Mouse (Mus musculus): Measurements from ENCODE around the gene Mrvi1.
"Not testable (repeated sequence)": the region's sequence is repeated elsewhere in the genome, so short reads cannot be mapped to it uniquely, and the experiment has no call there.

The Mrvi1 gene

DNA sequence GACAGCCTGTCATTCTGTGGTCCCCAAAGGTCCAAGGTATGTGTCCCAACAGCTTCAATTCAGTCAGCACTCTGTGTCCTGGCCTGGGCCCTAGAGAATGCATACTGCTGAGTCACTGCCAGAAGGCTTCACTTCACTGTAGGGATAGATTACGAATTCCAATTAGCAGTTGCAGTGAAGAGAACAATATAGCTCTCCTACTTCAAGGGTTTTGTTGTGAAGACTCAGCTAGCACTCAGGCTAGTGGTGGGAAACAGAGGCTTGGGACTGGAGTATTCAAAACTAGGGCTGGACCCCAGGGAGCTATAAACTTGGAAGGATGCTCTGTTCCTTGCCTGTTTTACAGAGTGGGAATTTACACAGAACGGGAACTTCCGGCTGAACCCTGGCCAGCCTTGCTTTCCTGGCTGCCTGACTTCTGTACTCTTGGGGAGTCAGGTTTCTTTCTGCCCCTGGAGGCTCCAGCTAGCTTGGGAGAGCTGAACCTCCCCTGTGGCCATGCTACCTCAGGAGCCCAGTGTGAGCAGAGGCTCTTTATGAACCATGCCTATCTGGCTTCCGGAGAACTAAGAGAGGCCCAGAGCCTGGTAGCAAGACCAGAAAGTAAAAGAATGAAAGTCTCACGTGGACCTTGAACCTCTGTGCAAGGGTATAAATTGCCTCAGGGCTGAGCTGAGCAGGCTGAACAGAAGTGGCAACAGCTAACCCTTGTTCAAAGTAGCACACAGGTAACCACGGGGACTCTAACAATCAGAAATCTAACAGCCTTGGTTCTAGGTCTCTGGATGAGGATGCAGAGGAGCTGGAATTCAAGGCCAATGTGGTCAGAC lies 40.3 kb downstream of the Mrvi1 start:
- DNase-seq (ENCODE audit: low read depth, low spot score) = peak; percentile 45

DNA sequence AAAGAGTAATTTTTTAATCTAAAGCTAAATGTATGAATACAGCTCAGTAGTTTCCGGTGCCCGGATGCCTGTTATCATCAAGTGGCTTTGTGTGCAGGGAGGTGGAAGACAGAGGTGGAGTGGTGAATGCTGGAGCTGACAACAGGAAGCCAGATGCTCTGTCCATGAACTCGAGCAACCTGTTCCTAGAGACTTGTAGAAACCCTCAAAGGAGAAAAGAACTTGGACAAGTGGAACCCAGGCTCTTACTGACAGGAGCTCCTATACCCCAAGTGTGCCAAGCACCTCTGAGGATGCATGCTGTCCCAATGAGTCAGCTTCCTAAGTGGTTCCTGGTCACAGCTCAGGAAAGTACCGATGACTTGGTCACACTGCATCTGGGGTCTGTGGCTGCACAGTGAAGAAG lies 41.1 kb downstream of the Mrvi1 start:
- DNase-seq (ENCODE audit: low read depth, low spot score) = no peak

- no peak for DNase-seq (ENCODE audit: low read depth, low spot score)
These were observed 46.2 kb downstream of the Mrvi1 start for GRCm38 (mm10) chr7:110935815-110936762.

- no peak for DNase-seq (ENCODE audit: low read depth, low spot score)
These were observed 48.3 kb downstream of the Mrvi1 start for GRCm38 (mm10) chr7:110933999-110934398.

GRCm38 (mm10) chr7:110933329-110933728 lies 48.9 kb downstream of the Mrvi1 start:
- no peak for DNase-seq (ENCODE audit: low read depth, low spot score)

- peak; percentile 50 for DNase-seq (ENCODE audit: low read depth, low spot score)
These were observed 52.0 kb downstream of the Mrvi1 start for GRCm38 (mm10) chr7:110930118-110930854.

DNA sequence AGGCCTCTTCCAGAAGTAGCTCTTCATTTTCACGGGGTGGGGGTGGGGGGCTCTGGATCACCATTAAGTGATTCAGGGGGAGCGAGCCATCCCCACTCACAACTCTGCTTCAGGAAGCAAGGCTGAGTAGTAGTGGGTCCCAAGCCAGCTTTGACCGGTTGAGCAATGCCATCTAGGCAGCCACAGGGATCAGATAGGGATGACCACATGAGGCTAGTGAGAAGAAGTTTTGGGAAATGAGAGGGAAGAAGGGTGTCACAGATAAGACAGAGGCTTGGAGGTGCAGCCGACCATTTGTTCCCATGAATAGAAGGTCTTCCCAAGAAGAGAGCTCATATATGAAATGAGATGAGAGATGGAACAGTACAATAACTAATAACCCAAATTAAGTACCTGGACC lies 55.7 kb downstream of the Mrvi1 start:
- DNase-seq (ENCODE audit: low read depth, low spot score) = no peak

DNA sequence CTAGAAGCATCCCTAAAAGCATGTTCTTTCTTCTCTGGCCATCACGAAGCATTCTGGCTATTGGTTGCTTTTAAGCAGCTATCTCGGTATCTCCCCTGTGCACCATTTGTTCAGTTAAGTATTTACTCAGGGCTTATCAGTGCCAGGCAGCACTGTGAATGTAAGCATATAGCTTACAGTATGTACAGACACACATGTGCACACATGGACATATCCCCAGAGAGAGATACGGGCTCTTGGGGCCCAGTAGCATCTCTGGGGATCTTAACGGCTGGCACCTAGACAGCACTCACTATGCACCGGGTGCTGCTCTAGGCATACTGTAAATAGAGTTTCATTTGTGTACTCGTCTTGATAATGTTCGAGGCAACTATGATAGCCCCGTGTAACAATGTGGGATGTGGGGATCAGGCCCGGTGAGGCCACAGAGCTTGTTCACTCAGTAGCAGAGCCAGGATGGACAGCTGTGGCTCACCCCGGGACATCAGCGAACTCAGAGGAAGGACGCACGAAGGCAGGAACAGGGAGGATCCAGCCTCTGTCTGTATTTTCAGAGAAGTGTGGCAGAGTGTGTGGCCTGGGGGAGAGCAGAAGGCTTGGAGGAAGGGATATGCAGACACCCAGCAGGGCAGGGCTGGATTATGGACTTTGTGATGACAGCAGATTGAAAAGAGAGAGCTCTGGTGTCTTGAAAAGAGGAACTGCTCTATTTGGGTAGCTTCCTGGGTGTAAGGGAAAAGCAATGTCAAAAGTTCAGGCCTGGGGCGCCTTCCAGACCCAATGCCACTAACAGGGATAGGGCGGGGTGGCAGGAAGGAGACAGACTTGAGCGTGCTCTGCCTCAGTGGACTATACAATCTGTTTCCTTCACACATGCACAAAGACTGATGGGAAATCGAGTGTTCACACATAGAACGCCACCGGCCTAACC lies 61.7 kb downstream of the Mrvi1 start:
- DNase-seq (ENCODE audit: low read depth, low spot score) = peak; percentile 42

GRCm38 (mm10) chr7:110919721-110920120 lies 62.5 kb downstream of the Mrvi1 start:
- DNase-seq (ENCODE audit: low read depth, low spot score) = peak; percentile 24

GRCm38 (mm10) chr7:110915913-110916312 lies 66.3 kb downstream of the Mrvi1 start:
- peak; percentile 35 for DNase-seq (ENCODE audit: low read depth, low spot score)

GRCm38 (mm10) chr7:110914531-110914930 lies 67.7 kb downstream of the Mrvi1 start:
- peak; percentile 92 for DNase-seq (ENCODE audit: low read depth, low spot score)

DNA sequence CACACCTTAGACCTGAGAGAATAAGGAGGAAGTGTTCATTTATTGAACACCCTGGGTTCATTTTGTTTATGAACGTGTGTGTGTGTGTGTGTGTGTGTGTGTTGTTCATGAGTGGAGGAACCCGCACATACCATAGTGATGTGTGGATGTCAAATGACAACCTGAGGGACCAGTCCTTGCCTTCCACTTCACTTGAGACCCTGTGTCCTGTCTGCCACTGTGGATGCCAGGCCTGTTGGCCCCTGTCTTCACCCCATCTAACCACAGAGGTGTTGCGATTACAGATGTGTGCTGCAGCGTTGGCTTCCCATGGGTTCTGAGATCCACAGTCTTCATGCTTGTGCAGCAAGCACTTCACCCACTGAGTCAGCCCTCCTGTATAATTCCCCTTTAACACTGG lies 68.5 kb downstream of the Mrvi1 start:
- no peak for DNase-seq (ENCODE audit: low read depth, low spot score)

GRCm38 (mm10) chr7:110908209-110909144 lies 73.8 kb downstream of the Mrvi1 start:
- no peak for DNase-seq (ENCODE audit: low read depth, low spot score)

DNA sequence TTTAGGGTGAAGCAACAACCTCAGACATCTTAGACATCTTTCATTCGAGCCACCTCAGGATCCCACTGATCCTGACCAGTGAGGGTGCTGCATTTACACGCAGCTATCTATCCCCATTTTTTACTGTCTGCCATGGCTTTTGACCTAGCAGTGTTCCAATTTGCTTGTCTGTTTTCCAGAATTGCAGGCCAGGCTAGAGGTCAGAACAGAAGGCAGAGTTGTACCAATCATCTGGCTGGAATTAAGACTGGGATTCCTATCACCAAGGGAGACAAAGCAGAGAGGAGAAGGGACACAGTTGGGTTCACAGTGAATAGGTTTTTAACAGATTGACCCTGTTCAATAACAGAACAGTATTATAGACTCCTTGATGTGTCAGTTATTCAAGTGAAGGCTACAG lies 75.7 kb downstream of the Mrvi1 start:
- no peak for DNase-seq (ENCODE audit: low read depth, low spot score)

DNA sequence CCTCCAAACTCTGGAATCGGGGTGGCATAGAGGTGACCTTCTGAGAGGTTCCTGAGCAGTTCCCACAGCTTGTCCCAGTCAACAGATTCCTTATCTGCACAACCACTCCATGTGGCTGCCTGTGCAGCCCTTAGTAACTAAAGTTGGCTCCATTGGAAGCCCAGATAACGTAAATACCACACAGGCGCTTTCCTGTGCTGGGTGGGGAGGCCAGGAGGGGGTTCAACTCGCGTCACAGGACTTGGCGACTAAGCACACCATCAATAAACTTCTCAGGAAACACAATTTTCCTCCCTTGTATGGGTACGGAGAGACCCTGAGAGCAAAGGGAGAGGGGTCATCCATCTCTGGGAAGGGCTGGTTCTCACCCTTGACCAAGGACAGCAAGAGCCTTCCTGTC lies 79.0 kb downstream of the Mrvi1 start:
- DNase-seq (ENCODE audit: low read depth, low spot score) = no peak

DNA sequence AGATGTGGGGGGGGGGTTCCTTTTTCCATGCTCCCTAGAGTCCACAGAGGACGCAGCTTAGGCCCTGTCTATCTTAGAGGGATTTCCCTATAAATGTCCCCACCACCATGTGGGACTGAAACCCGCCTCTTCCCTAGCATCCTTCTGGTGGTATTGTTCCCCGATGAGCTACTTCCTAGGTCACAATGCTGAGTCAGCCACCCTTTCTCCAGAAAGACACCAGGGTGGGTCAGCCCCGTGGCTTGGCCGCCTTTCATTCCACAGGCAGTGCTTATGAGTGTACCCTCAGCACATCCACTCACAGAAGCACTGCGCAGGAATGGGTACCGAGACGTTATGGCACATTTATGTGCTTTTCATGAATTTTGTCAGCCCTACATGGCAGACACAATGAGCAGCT lies 85.1 kb downstream of the Mrvi1 start:
- DNase-seq (ENCODE audit: low read depth, low spot score) = no peak

DNA sequence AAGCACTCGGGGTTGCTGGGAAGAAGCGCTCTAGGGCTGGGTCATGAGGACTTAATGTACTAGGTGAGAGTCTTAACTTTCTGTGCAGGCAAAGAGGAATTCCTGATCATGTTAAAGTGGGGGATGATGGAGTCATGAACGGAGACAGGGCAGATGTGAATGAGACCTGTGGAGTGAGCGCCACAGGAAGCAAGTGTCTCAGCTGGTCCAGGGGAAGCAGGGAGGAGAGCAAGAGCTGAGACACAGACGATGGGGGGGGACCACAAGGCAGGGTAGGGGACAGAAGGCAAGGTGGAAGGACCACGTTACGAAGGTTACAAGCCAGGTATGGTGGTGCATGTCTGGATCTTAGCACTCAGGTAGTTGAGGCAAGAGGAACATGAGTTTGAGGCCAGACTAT lies 85.8 kb downstream of the Mrvi1 start:
- no peak for DNase-seq (ENCODE audit: low read depth, low spot score)

- DNase-seq (ENCODE audit: low read depth, low spot score) = not testable (repeated sequence)
These were observed 86.5 kb downstream of the Mrvi1 start for GRCm38 (mm10) chr7:110895772-110896171.

- DNase-seq (ENCODE audit: low read depth, low spot score) = no peak
These were observed 87.6 kb downstream of the Mrvi1 start for GRCm38 (mm10) chr7:110894673-110895072.
